Mouse (Mus musculus): ENCODE data around the gene Wars.
"Not testable (repeated sequence)": the region's sequence is repeated elsewhere in the genome, so short reads cannot be mapped to it uniquely, and the experiment has no call there.

Wars gene

DNA sequence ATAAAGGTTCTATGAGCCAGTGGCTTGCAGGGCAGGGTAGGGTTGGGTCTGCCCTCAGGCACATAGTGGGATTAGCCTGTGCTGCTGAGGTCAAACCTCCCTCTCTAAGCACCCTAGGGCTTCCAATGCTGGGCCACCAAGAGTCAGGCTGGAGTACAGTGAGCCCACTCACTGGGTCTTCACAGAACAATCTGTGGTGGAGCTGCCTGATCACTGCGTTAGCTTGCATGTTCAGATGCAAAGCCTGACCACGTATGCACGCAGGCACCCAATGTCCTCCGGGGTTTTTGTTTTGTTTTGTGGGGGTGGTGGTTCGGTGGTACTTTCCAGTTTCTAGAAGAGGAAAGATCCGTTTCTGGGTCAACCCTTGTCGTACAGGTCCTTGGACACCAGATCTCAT is 36.9 kb downstream of the Wars start:
- no peak for DNase-seq (ENCODE audit: low spot score in 2 of 2)

DNA sequence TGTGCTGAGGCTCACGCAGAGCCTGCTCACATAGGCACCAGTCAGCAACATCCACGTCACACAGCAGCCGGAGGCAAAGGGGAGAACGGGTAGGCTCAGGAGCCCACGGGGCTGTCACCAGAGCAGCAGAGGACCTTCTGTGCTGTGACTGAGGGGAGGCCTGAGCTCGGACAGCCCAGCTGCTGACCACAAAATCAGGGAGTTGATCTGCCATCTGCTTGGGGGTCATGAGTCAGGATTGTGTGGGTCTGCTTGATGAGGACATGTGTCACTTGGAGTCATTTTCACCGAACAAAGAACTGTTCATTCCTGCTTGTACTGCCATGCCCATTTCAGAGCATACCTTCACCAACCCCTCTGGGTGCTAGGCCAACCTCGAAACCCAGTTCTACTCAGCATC is 37.8 kb downstream of the Wars start:
- DNase-seq (ENCODE audit: low spot score in 2 of 2) = no peak

DNA sequence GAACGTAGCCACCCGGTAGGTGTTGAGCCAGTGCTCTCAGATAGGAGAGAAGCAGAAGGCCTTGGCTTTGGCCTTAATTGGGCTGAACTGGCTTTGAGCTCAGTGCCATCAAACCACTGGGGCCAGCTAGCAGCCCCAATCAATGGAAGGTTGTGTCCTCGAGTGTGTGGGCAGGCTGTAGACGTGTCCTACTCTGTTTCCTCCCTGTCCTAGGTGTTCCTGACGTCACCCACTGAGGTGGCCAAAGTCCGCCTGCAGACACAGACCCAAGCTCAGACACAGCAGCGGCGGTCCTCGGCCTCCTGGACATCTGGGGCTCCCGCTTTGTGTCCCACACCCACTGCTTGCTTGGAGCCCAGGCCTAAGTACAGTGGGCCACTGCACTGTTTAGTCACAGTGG is 38.9 kb downstream of the Wars start:
- no peak for DNase-seq (ENCODE audit: low spot score in 2 of 2)

GRCm38 (mm10) chr12:108852822-108853221 is 41.2 kb downstream of the Wars start:
- DNase-seq (ENCODE audit: low spot score in 2 of 2) = no peak

- no peak for DNase-seq (ENCODE audit: low spot score in 2 of 2)
Observed at GRCm38 (mm10) chr12:108850886-108851285, 43.1 kb downstream of the Wars start.

DNA sequence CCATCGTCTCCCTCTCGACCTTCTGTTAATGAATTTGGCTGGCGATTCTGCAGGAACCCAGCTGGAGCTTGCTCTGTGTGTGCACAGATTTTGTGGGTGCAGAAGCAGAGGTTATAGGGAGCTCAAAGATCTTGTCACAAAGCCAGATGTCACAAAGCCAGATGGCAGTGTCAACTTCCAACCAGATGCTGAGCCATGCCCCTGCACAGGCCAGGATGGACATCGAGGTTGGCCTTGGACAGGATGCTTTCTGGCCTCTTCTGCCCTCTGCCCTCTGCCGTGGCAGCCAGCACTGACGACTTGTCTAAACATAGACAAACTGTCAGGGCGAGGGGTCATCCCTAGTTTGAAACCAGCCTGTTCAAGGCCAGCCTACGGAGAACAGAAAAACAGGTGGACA is 43.8 kb downstream of the Wars start:
- DNase-seq (ENCODE audit: low spot score in 2 of 2) = no peak

DNA sequence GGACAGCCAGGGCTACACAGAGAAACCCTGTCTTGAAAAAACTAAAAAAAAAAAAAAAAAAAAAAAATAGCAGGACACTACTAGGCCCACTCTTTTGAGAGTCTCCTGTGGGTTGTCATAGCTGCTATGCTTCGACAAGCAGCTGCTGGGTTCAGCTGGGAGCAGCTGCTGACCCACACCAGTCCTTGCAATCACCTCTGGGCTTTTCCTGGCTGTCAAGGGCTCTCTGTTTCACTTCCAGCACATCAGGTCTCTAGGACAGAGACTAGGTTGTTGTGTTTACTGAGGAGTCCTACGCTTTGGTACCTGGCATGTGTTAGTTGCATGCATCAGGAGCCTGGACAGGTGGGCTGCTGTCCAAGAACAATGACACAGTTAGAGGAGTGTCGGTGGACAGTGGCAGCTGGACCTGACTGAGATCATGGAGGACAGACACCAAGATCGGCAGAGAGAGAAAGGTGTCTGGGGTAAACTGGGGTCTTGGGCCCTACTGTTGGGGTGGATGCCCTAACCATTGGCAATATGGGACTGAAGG is 44.4 kb downstream of the Wars start:
- DNase-seq (ENCODE audit: low spot score in 2 of 2) = no peak

GRCm38 (mm10) chr12:108848033-108848432 is 45.9 kb downstream of the Wars start:
- DNase-seq (ENCODE audit: low spot score in 2 of 2) = not testable (repeated sequence)

DNA sequence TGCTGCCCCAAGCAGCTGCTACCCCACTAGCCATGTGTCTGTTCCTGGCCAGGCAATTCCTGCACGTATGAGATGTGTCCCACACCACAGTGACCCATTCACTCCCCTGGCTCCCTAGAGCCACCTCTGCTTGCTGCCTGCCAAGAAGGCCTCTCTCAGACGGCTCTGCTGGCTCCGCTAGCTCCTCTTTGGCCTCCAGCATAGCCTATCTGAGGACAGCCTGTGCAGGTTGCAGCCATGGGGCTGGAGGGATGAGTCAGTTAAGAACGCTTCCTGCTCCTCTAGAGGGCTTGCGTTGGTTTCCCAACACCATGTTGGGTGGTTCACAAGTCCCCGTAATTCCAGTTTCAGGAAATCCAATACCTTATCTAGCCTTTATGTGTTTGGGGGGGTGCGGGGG is 51.3 kb downstream of the Wars start:
- DNase-seq (ENCODE audit: low spot score in 2 of 2) = no peak

- peak; percentile 49 to 52 for DNase-seq (ENCODE audit: low spot score in 2 of 2)
Observed at GRCm38 (mm10) chr12:108841181-108841580, 52.8 kb downstream of the Wars start.

DNA sequence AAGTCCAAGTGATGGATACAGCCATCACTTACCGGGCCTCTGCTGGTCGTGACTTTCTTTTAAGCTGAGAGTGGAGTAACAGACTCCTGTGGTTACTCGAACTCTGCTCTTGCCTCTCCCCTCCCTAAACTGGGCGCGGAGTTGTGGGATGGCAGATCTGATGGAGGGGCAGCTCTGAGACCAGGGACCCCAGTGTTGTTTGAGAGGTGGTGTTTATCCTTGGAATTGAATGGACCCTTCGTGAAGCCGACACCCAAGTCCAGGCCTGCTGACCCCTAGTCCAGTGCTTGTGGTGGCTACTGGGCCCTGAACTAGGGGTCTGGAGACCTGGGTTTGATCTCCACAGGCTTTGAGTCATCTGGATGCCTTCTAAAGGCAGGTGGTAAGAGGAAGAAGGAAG is 57.3 kb downstream of the Wars start:
- no peak for DNase-seq (ENCODE audit: low spot score in 2 of 2)

DNA sequence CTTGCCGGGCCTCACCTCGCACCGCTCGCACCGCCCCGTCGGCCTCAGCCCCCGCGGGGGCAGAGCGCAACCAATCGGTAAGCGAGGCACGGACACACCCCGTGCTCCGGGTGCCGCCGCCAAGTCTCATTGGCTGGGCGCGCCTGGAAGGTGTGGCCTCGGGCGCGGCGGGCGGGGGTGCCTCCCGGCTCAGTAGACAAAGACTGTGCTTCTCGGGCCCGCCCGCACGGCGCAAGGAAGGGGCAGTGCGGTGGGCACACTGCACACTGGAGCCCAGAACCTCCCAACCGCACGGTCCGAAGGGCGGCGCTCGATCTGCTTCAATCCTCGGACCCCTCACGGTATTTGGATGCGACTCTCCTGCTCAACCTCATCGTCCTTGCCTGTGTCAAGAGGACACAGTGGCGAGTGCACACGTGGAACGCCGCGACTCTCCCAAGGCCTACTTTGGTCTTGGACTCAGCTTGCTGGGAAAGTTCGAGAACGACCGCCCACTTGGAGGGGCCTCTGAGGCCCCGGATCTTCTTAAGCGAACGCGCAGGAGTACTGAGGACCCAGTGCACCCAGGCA is 58.0 kb downstream of the Wars start, which contains the start of the genes Slc25a29 and Slc25a47:
Slc25a29 (minus strand) TSS at position 44 of the 570 bp plus-strand sequence.
Slc25a47 (plus strand) TSS at position 207 of the 570 bp plus-strand sequence.
- DNase-seq (ENCODE audit: low spot score in 2 of 2) = peak; percentile 98

- DNase-seq (ENCODE audit: low spot score in 2 of 2) = no peak
Observed at GRCm38 (mm10) chr12:108835208-108835839, 58.6 kb downstream of the Wars start.

GRCm38 (mm10) chr12:108834786-108835185 is 59.2 kb downstream of the Wars start:
- DNase-seq (ENCODE audit: low spot score in 2 of 2) = no peak

DNA sequence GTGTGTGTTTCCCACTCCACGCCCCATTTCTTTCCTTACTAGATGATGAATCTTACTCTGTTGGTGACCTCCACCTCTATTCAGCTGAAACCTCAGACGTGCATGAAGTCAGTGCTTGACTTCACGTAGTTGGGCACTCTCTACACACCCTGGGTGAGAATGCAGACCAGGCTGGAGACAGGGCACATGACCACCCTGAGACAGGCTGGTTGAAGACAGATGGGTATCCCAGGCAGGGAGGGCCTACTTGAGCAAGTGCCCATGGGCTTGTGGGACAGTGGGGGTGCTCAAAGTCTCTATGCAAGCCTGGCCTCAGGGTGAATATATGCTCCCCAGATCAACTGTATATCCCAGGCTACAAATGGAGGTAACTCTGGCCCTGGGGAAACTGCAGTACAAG is 59.6 kb downstream of the Wars start:
- DNase-seq (ENCODE audit: low spot score in 2 of 2) = no peak

DNA sequence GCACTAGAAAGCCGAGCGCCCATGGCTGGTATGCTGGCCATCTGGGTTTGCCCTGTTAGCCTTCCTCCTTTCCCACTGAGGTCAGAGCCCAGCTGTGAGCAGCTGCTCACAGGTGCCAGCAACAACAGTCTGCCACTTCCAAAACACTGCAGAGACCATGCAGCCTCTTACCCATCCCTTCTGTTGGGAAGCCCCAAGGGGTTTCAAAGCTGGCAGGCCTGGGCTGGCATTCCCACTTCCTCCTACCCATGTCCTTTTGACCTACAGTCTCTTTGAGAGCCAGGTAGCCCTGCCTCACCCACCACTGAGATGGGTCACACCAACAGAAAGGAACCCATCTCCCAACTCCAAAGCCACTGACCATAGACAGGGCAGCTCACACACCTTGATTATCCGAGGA is 60.6 kb downstream of the Wars start:
- no peak for DNase-seq (ENCODE audit: low spot score in 2 of 2)

DNA sequence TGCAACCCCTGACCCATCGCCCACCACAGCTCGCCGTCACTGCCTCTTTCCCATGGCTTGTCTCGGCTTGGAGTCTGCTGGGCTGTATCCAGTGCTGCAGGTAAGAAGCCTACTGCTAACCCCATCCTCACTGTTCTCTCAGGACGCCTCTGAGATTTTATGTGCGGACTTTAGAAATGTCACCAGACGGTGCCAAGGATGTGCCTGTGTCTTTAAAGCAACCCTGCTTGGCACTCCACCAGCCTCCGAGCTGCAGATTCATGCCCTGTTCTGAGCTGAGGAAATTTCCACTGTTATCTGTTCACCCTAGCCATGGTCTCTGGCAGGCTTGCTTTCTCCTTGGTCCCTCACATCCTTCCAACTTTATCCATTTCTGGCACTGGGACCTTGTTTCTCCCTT is 61.1 kb downstream of the Wars start:
- no peak for DNase-seq (ENCODE audit: low spot score in 2 of 2)

DNA sequence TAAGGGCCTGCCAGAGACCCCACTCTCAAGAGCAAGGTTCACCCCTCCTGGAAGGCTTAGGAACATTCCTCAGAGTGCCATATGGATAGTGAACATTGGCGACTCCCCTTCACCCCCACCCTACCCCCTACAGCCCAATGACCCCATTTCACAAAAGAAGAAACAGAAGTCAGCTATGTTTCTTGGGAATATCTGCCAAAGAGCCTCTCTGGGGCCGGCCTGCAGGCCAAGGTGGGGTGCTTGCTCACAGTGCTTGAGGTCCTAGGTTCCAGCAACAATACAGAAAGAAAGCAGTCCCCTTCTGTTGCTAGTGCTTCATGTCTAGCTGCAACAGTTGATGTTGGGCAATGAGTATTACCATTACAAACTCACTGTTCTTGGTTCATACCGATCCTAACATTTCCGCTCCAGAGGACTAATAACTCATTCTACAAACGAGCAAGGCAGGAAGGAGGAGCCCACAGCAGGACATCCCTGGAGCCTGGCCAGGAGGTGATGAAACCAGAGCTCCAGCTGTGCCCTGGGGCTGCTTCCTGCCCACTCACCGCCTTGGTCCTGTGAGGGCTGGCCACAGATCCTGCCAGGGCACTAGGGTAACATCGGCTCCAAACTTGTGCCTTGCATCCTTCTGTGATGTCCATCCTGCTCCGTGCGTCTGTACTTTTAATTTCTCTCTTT is 61.9 kb downstream of the Wars start:
- DNase-seq (ENCODE audit: low spot score in 2 of 2) = no peak

GRCm38 (mm10) chr12:108830358-108830757 is 63.6 kb downstream of the Wars start:
- DNase-seq (ENCODE audit: low spot score in 2 of 2) = no peak

- DNase-seq (ENCODE audit: low spot score in 2 of 2) = no peak
Observed at GRCm38 (mm10) chr12:108829636-108830035, 64.3 kb downstream of the Wars start.

DNA sequence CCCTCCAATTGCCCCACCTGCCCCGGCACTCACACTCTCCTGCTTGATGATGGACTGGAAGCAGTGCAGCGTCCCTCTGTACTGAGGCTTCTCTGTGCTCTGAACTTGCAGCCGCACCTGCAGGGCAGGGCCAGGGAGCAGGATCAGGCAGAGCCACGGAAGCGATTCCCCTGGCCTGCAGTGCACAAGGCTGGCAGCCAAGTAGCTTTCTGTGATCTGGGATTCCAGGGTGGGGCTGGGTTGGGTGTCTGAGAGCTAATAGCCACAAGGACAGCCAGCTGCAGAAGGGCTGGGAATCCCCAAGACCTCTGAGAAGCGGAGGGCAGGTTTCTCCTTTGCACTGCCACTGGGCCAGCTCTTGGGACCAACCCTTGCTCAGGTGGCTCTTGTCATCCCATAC is 66.3 kb downstream of the Wars start:
- DNase-seq (ENCODE audit: low spot score in 2 of 2) = no peak

GRCm38 (mm10) chr12:108826958-108827535 is 66.9 kb downstream of the Wars start:
- peak in 1 of 2 experiments; percentile 33 for DNase-seq (ENCODE audit: low spot score in 2 of 2)

Data from right cerebral cortex, postnatal 10 days (tissue).